Mouse (Mus musculus): Measurements from ENCODE around the gene Ccp110. TPM values are rescaled to one million over a fixed set of nuclear protein-coding genes. Genes with fewer than 3 reads are reported as not detected.

Ccp110 gene
- polyA plus RNA-seq, 1 experiment from 2014 or later: 9.7 TPM

GRCm38 (mm10) chr7:118728846-118729587 is 16.7 kb downstream of the Ccp110 start:
- no peak overlapping the region for H3K4me2 ChIP-seq
- ATAC-seq (ENCODE audit: insufficient number of reproducible peaks, low FRiP score): no peak
- H3K9me3 ChIP-seq (replicated peaks): no peaks in the 10 kb centered on the region
- H3K4me3 ChIP-seq: no peak overlapping the region
- no peaks in the 10 kb centered on the region for H3K4me1 ChIP-seq (replicated peaks)
- no peaks in the 10 kb centered on the region for H3K27me3 ChIP-seq (replicated peaks)
- H3K36me3 ChIP-seq: peaks cover 72% of the 10 kb centered on the region
- 87% methylated on average over 13 of the region's 13 CpGs for WGBS
- H3K27ac ChIP-seq (ENCODE audit: poor library complexity, severe bottlenecking): no peak overlapping the region
- H3K9ac ChIP-seq: no peak overlapping the region

- H3K4me2 ChIP-seq: no peak overlapping the region
- no peak overlapping the region for H3K9ac ChIP-seq
- no peaks in the 10 kb centered on the region for H3K9me3 ChIP-seq (replicated peaks)
- H3K36me3 ChIP-seq: peaks cover 51% of the 10 kb centered on the region
- H3K4me3 ChIP-seq: no peak overlapping the region
- 88% methylated on average over 3 of the region's 3 CpGs for WGBS
- ATAC-seq (ENCODE audit: insufficient number of reproducible peaks, low FRiP score): no peak
- H3K27ac ChIP-seq (ENCODE audit: poor library complexity, severe bottlenecking): no peak overlapping the region
- H3K4me1 ChIP-seq (replicated peaks): no peaks in the 10 kb centered on the region
- no peaks in the 10 kb centered on the region for H3K27me3 ChIP-seq (replicated peaks)
Observed at GRCm38 (mm10) chr7:118731781-118732180, 19.4 kb downstream of the Ccp110 start.

GRCm38 (mm10) chr7:118733225-118733624 is 20.9 kb downstream of the Ccp110 start:
- no peak overlapping the region for H3K4me2 ChIP-seq
- WGBS: 89% methylated on average over 13 of the region's 13 CpGs
- no peaks in the 10 kb centered on the region for H3K4me1 ChIP-seq (replicated peaks)
- no peak overlapping the region for H3K4me3 ChIP-seq
- no peak for ATAC-seq (ENCODE audit: insufficient number of reproducible peaks, low FRiP score)
- no peak overlapping the region for H3K27ac ChIP-seq (ENCODE audit: poor library complexity, severe bottlenecking)
- no peak overlapping the region for H3K9ac ChIP-seq
- no peaks in the 10 kb centered on the region for H3K9me3 ChIP-seq (replicated peaks)
- H3K36me3 ChIP-seq: peaks cover 37% of the 10 kb centered on the region
- no peaks in the 10 kb centered on the region for H3K27me3 ChIP-seq (replicated peaks)

- H3K9me3 ChIP-seq (replicated peaks): no peaks in the 10 kb centered on the region
- H3K36me3 ChIP-seq: peaks cover 3% of the 10 kb centered on the region
- H3K9ac ChIP-seq: no peak overlapping the region
- no peaks in the 10 kb centered on the region for H3K27me3 ChIP-seq (replicated peaks)
- no peak overlapping the region for H3K4me3 ChIP-seq
- H3K27ac ChIP-seq (ENCODE audit: poor library complexity, severe bottlenecking): no peak overlapping the region
- ATAC-seq (ENCODE audit: insufficient number of reproducible peaks, low FRiP score): no peak
- H3K4me1 ChIP-seq (replicated peaks): peaks cover 17% of the 10 kb centered on the region
- 79% methylated on average over 1 of the region's 1 CpGs for WGBS
- no peak overlapping the region for H3K4me2 ChIP-seq
Observed at GRCm38 (mm10) chr7:118738730-118739129, 26.4 kb downstream of the Ccp110 start.

- Histone ChIP-seq H3K36me3 (peaks cover 12% of the 10 kb centered on the region), H3K4me2 (peak within 1 kb of the TSS; percentile 76), H3K27me3 (replicated peaks) (no peaks in the 10 kb centered on the region), H3K4me1 (replicated peaks) (peaks cover 17% of the 10 kb centered on the region), H3K9me3 (replicated peaks) (no peaks in the 10 kb centered on the region), H3K27ac (ENCODE audit: poor library complexity, severe bottlenecking) (peak within 1 kb of the TSS; percentile 13; the same call in 1 of the 2 replicates), H3K4me3 (peak within 1 kb of the TSS; percentile 81), H3K9ac (peak within 1 kb of the TSS; percentile 78)
- WGBS: 3% methylated on average over 15 of the region's 16 CpGs
- ATAC-seq (ENCODE audit: insufficient number of reproducible peaks, low FRiP score): peak; percentile 86
Observed at GRCm38 (mm10) chr7:118739975-118740531, 27.7 kb downstream of the Ccp110 start, which contains the start of gene Vps35l. Gene Vps35l, plus strand, starts transcription at chr7:118740226.

- peaks cover 17% of the 10 kb centered on the region for H3K4me1 ChIP-seq (replicated peaks)
- 3% methylated on average over 41 of the region's 41 CpGs for WGBS
- no peaks in the 10 kb centered on the region for H3K9me3 ChIP-seq (replicated peaks)
- H3K4me3 ChIP-seq: peak overlapping the region; percentile 81
- peaks cover 19% of the 10 kb centered on the region for H3K36me3 ChIP-seq
- H3K27ac ChIP-seq (ENCODE audit: poor library complexity, severe bottlenecking): peak overlapping the region; percentile 13; the same call in 1 of the 2 replicates
- no peaks in the 10 kb centered on the region for H3K27me3 ChIP-seq (replicated peaks)
- peak overlapping the region; percentile 78 for H3K9ac ChIP-seq
- peak; percentile 96 for ATAC-seq (ENCODE audit: insufficient number of reproducible peaks, low FRiP score)
- peak overlapping the region; percentile 76 for H3K4me2 ChIP-seq
Observed at GRCm38 (mm10) chr7:118740532-118741338, 28.4 kb downstream of the Ccp110 start.

GRCm38 (mm10) chr7:118742278-118742677 is 29.9 kb downstream of the Ccp110 start:
- ATAC-seq (ENCODE audit: insufficient number of reproducible peaks, low FRiP score): no peak
- no peaks in the 10 kb centered on the region for H3K9me3 ChIP-seq (replicated peaks)
- H3K27me3 ChIP-seq (replicated peaks): no peaks in the 10 kb centered on the region
- no peak overlapping the region for H3K9ac ChIP-seq
- no peak overlapping the region for H3K27ac ChIP-seq (ENCODE audit: poor library complexity, severe bottlenecking)
- no peak overlapping the region for H3K4me2 ChIP-seq
- H3K36me3 ChIP-seq: peaks cover 34% of the 10 kb centered on the region
- no peak overlapping the region for H3K4me3 ChIP-seq
- 64% methylated on average over 6 of the region's 6 CpGs for WGBS
- peaks cover 17% of the 10 kb centered on the region for H3K4me1 ChIP-seq (replicated peaks)

GRCm38 (mm10) chr7:118744766-118745165 is 32.4 kb downstream of the Ccp110 start:
- H3K27me3 ChIP-seq (replicated peaks): no peaks in the 10 kb centered on the region
- H3K36me3 ChIP-seq: peaks cover 59% of the 10 kb centered on the region
- H3K27ac ChIP-seq (ENCODE audit: poor library complexity, severe bottlenecking): no peak overlapping the region
- no peak overlapping the region for H3K4me2 ChIP-seq
- peaks cover 17% of the 10 kb centered on the region for H3K4me1 ChIP-seq (replicated peaks)
- H3K4me3 ChIP-seq: no peak overlapping the region
- WGBS: 91% methylated on average over 5 of the region's 5 CpGs
- no peaks in the 10 kb centered on the region for H3K9me3 ChIP-seq (replicated peaks)
- H3K9ac ChIP-seq: no peak overlapping the region
- no peak for ATAC-seq (ENCODE audit: insufficient number of reproducible peaks, low FRiP score)

- 86% methylated on average over 12 of the region's 12 CpGs for WGBS
- Histone ChIP-seq H3K4me1 (replicated peaks) (no peaks in the 10 kb centered on the region), H3K27ac (ENCODE audit: poor library complexity, severe bottlenecking) (no peak overlapping the region), H3K27me3 (replicated peaks) (no peaks in the 10 kb centered on the region), H3K4me3 (no peak overlapping the region), H3K36me3 (peaks cover 88% of the 10 kb centered on the region), H3K9me3 (replicated peaks) (no peaks in the 10 kb centered on the region), H3K9ac (no peak overlapping the region), H3K4me2 (no peak overlapping the region)
- ATAC-seq (ENCODE audit: insufficient number of reproducible peaks, low FRiP score): no peak
Observed at GRCm38 (mm10) chr7:118747891-118748672, 35.7 kb downstream of the Ccp110 start.

- H3K4me2 ChIP-seq: no peak overlapping the region
- H3K4me1 ChIP-seq (replicated peaks): no peaks in the 10 kb centered on the region
- no peak overlapping the region for H3K27ac ChIP-seq (ENCODE audit: poor library complexity, severe bottlenecking)
- H3K9ac ChIP-seq: no peak overlapping the region
- H3K9me3 ChIP-seq (replicated peaks): no peaks in the 10 kb centered on the region; the same call in 1 of the 2 replicates
- peaks cover 91% of the 10 kb centered on the region for H3K36me3 ChIP-seq
- no peak overlapping the region for H3K4me3 ChIP-seq
- no peaks in the 10 kb centered on the region for H3K27me3 ChIP-seq (replicated peaks)
- no peak for ATAC-seq (ENCODE audit: insufficient number of reproducible peaks, low FRiP score)
- WGBS: 83% methylated on average over 8 of the region's 8 CpGs
Observed at GRCm38 (mm10) chr7:118749706-118750105, 37.4 kb downstream of the Ccp110 start.

Measured in heart, embryonic 12.5 days (tissue).